Mouse (Mus musculus): ENCODE results near the gene Dusp18. TPM values are rescaled to one million over a fixed set of nuclear protein-coding genes. Genes with fewer than 3 reads are reported as not detected.
"Not testable (repeated sequence)": the region's sequence is repeated elsewhere in the genome, so short reads cannot be mapped to it uniquely, and the experiment has no call there.

Dusp18 gene
- polyA plus RNA-seq, 1 experiment = 9.9 TPM

DNA sequence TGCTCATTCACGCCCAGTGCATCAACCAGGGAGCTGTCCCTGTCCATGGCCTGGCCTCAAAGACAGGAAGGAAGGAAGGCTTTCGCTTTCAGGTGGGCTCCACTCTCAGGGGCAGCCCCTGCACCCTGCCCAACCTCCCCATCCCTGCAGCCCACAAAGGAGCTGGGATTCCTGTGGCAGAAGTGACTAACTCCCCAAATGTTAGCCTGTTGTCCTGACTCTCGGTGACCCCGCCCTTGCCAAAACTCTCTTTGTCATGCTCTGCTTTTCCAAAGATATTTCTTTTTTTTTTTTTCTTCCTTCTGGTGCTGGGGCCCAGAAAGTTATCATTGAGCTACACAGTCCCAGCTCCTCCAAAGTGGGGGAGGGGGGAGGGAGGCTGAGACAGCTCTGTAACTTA is 14.2 kb downstream of the Dusp18 start:
- H3K79me3 ChIP-seq (ENCODE audit: low read depth) = peaks cover 76% of the 10 kb centered on the region
- peak overlapping the region; percentile 7 for H3K4me3 ChIP-seq (ENCODE audit: insufficient read depth, poor library complexity, severe bottlenecking)
- H3K79me2 ChIP-seq (ENCODE audit: control insufficient read depth, insufficient read depth) = peaks cover 88% of the 10 kb centered on the region
- TF ChIP-seq MAX (IDR thresholded peaks at IDR 0.05) = no peak
- TF ChIP-seq MYOD1 (IDR thresholded peaks at IDR 0.05; ENCODE audit: control insufficient read depth, insufficient read length, low read depth) = no peak
- no peak for TF ChIP-seq USF1 (IDR thresholded peaks at IDR 0.05; ENCODE audit: low read depth)
- no peak for TF ChIP-seq MYOG (IDR thresholded peaks at IDR 0.05; ENCODE audit: control insufficient read depth, extremely low read depth, insufficient read length)
- no peak for TF ChIP-seq CEBPB (IDR thresholded peaks at IDR 0.05; ENCODE audit: low read depth)
- no peak for TF ChIP-seq CTCF (IDR thresholded peaks at IDR 0.05; ENCODE audit: control insufficient read depth, insufficient read depth, insufficient read length)
- TF ChIP-seq FOSL1 (IDR thresholded peaks at IDR 0.05; ENCODE audit: insufficient read depth, low read length, poor library complexity, severe bottlenecking) = no peak
- peak overlapping the region; percentile 58 for H3ac ChIP-seq (ENCODE audit: control insufficient read depth, insufficient read length, low read depth)
- H3K36me3 ChIP-seq (ENCODE audit: control insufficient read depth, insufficient read depth) = peaks cover 49% of the 10 kb centered on the region
- no peaks in the 10 kb centered on the region for H3K27me3 ChIP-seq (ENCODE audit: control insufficient read depth, insufficient read depth, insufficient read length)

DNA sequence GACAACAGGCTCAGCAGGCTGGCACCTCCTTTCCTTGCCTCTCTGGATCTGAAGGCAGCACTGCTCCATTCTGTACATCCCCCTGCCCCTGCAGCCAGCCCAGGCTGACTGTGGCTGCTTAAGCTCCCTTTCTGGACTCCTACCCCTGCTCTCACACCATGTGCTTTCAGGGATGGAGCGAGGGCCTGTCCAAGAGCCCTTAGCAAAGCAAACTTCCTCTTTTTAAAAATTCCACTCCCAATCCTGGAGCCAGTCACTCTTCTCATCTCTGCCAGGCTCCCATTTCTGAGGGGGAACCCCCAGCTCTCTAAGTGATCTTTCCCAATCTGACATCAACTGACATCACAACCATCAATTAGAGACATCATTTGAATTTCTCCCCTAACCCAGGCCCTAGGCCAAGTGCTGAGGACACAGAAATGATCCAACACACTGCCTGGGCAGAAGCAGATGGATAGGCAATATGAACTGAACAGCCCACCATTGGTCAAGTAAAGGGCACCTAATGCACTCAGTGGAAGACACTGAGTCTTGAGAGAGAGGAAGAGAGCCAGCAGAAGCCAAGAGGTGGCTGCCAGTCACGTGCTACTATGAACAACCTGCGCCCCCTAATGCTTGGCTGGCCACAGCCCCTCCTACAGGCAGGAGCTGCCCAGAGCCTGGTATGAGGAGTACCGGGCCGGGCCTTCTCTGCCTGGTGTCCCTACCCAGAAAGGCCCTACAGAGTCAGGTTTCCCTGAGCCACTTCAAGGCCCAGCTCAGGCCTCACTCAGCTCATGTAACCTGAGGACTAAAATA is 15.7 kb downstream of the Dusp18 start:
- peaks cover 72% of the 10 kb centered on the region for H3K79me3 ChIP-seq (ENCODE audit: low read depth)
- peak overlapping the region; percentile 78 for H3ac ChIP-seq (ENCODE audit: control insufficient read depth, insufficient read length, low read depth)
- H3K4me3 ChIP-seq (ENCODE audit: insufficient read depth, poor library complexity, severe bottlenecking) = peak overlapping the region; percentile 91
- H3K27me3 ChIP-seq (ENCODE audit: control insufficient read depth, insufficient read depth, insufficient read length) = no peaks in the 10 kb centered on the region
- H3K79me2 ChIP-seq (ENCODE audit: control insufficient read depth, insufficient read depth) = peaks cover 77% of the 10 kb centered on the region
- H3K36me3 ChIP-seq (ENCODE audit: control insufficient read depth, insufficient read depth) = peaks cover 39% of the 10 kb centered on the region
- TF ChIP-seq MYOG (IDR thresholded peaks at IDR 0.05; ENCODE audit: control insufficient read depth, extremely low read depth, insufficient read length) (no peak), CTCF (IDR thresholded peaks at IDR 0.05; ENCODE audit: control insufficient read depth, insufficient read depth, insufficient read length) (peak; percentile 27), MAX (IDR thresholded peaks at IDR 0.05) (peak; percentile 75), CEBPB (IDR thresholded peaks at IDR 0.05; ENCODE audit: low read depth) (no peak), MYOD1 (IDR thresholded peaks at IDR 0.05; ENCODE audit: control insufficient read depth, insufficient read length, low read depth) (no peak), FOSL1 (IDR thresholded peaks at IDR 0.05; ENCODE audit: insufficient read depth, low read length, poor library complexity, severe bottlenecking) (no peak), USF1 (IDR thresholded peaks at IDR 0.05; ENCODE audit: low read depth) (peak; percentile 86)

DNA sequence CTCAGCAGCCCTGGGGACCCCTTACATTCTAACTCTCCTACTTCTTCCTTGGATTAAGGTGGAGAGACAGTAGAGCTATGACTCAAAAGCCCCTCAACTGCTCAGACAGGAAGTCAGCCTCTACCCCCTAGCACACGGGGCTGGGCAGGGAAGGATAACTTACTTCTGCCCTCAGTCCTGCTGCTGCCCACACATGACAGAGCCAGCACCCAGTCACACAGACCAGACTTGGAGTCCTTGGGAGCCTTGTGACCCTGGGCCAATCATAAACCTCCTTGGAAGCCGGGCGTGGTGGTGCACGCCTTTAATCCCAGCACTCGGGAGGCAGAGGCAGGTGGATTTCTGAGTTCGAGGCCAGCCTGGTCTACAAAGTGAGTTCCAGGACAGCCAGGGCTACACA is 16.4 kb downstream of the Dusp18 start:
- Histone ChIP-seq H3ac (ENCODE audit: control insufficient read depth, insufficient read length, low read depth) (peak overlapping the region; percentile 68), H3K79me3 (ENCODE audit: low read depth) (peaks cover 67% of the 10 kb centered on the region), H3K4me3 (ENCODE audit: insufficient read depth, poor library complexity, severe bottlenecking) (peak overlapping the region; percentile 91), H3K36me3 (ENCODE audit: control insufficient read depth, insufficient read depth) (peaks cover 32% of the 10 kb centered on the region), H3K79me2 (ENCODE audit: control insufficient read depth, insufficient read depth) (peaks cover 73% of the 10 kb centered on the region)
- not testable (repeated sequence) for H3K27me3 ChIP-seq (ENCODE audit: control insufficient read depth, insufficient read depth, insufficient read length)

DNA sequence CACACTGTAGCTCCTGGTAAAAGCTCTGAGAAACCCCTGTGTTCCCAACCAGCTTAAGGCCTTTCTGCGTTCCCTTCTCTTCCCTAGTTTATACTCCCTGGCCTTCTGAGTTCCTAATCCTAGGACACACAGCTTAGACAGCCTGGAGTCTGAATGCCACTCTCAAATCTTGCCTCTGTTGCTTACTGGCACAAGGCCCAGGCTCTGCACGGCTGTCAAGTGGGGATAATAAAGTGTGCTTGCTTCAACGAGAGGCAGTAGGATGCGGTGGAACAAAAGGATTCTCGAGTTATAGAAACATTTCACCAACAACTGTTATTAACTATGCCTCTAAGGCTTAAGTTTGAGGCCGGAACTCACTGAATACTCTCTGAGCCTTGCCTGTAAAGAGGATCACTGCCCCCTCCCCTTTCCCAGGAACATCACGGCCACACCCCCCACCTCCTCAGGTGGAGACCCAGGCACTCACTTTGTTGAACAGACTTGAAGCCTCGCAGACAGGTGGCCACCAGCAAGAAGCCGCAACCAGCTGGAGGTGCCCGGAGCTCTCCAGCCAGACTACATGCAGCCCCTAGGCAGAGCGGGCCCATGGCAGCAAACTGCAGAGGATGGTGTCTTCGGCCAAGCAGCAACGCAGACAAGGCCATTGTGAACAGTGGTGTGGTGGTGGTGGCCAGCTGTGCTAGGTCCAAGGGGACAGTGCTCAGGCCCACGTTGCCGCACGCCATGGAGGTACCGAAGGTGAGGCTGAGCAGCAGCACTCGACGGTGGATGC is 17.2 kb downstream of the Dusp18 start:
- peaks cover 59% of the 10 kb centered on the region for H3K79me3 ChIP-seq (ENCODE audit: low read depth)
- H3K4me3 ChIP-seq (ENCODE audit: insufficient read depth, poor library complexity, severe bottlenecking) = peak overlapping the region; percentile 91
- H3K36me3 ChIP-seq (ENCODE audit: control insufficient read depth, insufficient read depth) = peaks cover 24% of the 10 kb centered on the region
- H3ac ChIP-seq (ENCODE audit: control insufficient read depth, insufficient read length, low read depth) = peak overlapping the region; percentile 72
- peaks cover 64% of the 10 kb centered on the region for H3K79me2 ChIP-seq (ENCODE audit: control insufficient read depth, insufficient read depth)
- TF ChIP-seq MAX (IDR thresholded peaks at IDR 0.05) (no peak), USF1 (IDR thresholded peaks at IDR 0.05; ENCODE audit: low read depth) (no peak), FOSL1 (IDR thresholded peaks at IDR 0.05; ENCODE audit: insufficient read depth, low read length, poor library complexity, severe bottlenecking) (no peak), CEBPB (IDR thresholded peaks at IDR 0.05; ENCODE audit: low read depth) (no peak)
- no peaks in the 10 kb centered on the region for H3K27me3 ChIP-seq (ENCODE audit: control insufficient read depth, insufficient read depth, insufficient read length)

DNA sequence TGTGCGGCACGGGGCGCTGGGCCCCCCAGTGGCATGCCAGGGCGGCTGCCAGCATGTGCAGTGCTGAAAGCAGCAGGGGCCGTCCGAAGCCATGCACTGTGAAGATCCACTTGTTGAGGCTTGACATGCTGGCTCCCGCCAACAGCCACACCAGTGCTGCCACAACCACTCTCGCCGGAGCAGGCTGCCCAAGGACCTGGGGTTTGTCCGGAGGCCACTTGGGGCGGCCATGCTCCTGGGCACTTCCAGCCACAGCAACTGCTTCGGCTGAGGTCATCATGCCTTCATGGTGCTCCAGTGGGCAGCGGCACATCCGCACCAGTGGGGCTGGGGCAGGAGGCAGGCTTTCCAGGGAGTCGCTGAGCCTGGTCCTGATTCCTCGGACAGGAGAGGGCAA is 17.8 kb downstream of the Dusp18 start:
- TF ChIP-seq CEBPB (IDR thresholded peaks at IDR 0.05; ENCODE audit: low read depth) (no peak), FOSL1 (IDR thresholded peaks at IDR 0.05; ENCODE audit: insufficient read depth, low read length, poor library complexity, severe bottlenecking) (no peak), CTCF (IDR thresholded peaks at IDR 0.05; ENCODE audit: control insufficient read depth, insufficient read depth, insufficient read length) (no peak), MYOD1 (IDR thresholded peaks at IDR 0.05; ENCODE audit: control insufficient read depth, insufficient read length, low read depth) (no peak), MAX (IDR thresholded peaks at IDR 0.05) (no peak), USF1 (IDR thresholded peaks at IDR 0.05; ENCODE audit: low read depth) (no peak), MYOG (IDR thresholded peaks at IDR 0.05; ENCODE audit: control insufficient read depth, extremely low read depth, insufficient read length) (no peak)
- Histone ChIP-seq H3K27me3 (ENCODE audit: control insufficient read depth, insufficient read depth, insufficient read length) (no peaks in the 10 kb centered on the region), H3K4me3 (ENCODE audit: insufficient read depth, poor library complexity, severe bottlenecking) (peak overlapping the region; percentile 91), H3K36me3 (ENCODE audit: control insufficient read depth, insufficient read depth) (peaks cover 18% of the 10 kb centered on the region), H3K79me2 (ENCODE audit: control insufficient read depth, insufficient read depth) (peaks cover 58% of the 10 kb centered on the region), H3K79me3 (ENCODE audit: low read depth) (peaks cover 53% of the 10 kb centered on the region), H3ac (ENCODE audit: control insufficient read depth, insufficient read length, low read depth) (peak overlapping the region; percentile 72)
